Mouse (Mus musculus): Measurements from ENCODE around the gene Fbxl5. TPM values are rescaled to one million over a fixed set of nuclear protein-coding genes. Genes with fewer than 3 reads are reported as not detected.

Fbxl5 gene
- polyA plus RNA-seq, 3 experiments from 2014 or later: 64.3 to 71.7 (median 67.1) TPM

DNA sequence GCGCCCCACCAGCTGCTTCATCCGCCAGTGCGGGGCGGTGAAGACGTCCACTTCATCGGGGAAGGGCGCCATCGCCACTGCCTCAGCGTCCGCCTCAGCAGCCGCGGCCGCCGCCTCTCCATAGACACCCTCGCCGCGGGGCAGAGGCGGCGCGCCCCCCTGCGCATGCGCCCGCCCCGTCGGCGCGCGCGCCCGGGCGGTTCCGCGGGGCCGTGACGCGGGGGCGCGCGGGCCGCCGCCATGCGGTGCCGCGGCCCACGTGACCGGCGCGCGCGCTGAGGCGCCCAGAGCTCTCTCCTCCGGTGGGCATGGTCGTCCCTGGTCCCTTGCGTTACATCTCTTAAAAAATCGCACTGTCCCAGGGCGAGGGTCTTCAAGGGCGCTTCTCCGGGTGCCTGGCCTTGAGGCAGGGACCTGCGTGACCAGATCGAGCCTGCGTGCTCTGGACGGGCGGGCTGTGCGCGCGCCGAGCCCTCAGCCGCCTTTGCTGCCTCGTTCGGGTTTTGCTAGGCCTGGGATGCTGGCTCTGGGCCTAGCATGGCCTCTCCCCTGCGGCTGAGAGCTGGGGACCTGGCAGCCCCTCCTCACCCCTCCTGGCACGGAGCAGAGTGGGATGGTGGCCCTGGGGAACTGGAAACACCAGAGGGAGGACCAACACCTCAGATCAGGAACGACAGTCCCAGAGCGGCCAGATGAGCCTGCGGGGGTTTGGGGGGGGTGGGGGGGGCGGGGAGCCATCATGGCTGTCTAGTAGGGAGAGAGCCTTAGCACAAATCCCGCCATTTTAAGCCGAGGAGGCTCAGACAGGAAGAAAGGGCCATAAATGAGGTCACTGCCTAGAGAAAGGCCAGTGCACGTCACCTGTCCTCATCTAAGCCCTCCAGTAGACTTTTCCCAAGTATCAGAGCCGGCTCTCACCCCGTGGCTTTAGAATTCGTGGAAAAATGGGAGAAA is 39.2 kb downstream of the Fbxl5 start:
- ATAC-seq: peak; percentile 82

DNA sequence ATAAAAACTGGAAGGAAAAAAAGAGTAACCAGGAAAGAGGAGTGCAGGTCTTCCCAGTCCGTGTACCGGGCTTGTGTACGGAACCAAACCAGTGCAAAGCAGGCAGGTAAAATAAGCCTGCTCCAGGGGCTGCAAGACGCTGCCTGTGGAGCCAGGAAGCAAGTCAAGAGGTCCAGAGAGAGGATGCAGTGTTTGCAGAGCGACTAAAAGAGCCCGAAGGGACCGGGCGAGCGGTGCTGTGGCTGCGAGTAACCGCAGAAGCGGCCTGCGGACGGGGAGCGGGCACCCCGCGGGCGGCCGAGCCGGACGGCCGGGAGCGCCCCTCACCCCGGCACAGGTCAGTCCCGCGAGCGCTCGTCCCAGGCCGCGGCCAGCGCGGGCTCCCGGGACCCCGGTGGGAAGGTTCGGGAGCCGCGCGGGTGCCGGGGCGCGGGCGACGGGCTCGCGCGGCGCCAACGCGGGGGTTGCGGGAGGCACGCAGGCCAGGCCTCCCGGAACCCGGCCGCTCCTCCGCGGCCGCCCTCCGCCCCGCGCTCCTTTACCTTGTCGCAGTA is 39.9 kb downstream of the Fbxl5 start:
- peak; percentile 58 for ATAC-seq

DNA sequence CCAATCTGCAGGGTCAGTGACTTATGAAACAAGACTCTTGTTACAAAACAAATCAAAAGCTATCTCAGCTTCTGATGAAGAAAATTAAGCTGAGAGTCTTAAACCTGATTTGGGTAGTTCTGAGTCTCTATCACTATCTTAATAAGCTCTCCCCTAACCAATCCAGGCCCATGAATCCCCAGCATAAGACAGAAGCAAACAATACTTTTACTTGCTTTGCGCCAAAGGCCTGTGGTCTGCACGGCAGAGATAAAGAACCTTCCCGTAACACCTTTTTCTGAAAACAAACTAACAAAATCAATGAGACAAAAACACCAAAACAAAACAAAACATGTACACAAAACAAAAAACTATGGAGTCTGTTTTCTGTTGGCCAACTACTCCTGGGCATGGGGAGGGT is 42.9 kb downstream of the Fbxl5 start:
- no peak for ATAC-seq

DNA sequence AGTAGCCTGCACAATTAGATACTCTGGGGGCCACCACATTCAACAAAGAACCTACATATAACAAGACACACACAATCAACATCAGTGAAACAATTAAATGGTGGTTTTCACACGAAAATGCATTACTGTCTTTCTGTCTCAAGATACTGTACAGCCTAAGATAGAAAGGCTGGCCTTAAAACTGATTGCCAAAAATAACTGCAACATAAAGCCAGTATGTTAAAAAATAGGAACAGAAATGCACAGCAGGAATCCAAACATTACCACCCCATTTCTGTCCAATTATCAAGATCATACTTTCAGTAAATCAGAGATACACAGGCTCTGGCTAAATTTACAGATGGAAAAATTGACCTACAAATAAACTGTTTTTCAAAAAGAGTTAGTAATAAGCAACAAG is 44.4 kb downstream of the Fbxl5 start:
- ATAC-seq: no peak

DNA sequence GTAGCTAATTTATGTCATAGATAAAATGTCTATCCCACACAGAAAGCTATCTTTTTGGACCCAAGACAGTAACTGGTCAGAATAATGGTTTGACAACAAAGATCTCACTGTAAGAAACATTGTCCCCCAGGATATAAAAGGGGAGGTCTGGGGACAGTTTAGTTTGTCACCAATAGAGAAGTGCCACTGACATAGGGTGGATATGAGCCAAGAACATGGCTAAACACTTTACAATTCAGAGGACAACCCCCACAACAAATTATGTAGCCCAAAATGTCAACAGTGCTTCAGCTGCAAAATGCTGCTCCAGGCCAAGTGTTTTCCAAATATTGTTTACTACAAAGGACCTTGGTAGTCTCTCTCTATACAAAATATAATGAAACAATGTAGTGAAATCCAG is 45.0 kb downstream of the Fbxl5 start:
- no peak for ATAC-seq

DNA sequence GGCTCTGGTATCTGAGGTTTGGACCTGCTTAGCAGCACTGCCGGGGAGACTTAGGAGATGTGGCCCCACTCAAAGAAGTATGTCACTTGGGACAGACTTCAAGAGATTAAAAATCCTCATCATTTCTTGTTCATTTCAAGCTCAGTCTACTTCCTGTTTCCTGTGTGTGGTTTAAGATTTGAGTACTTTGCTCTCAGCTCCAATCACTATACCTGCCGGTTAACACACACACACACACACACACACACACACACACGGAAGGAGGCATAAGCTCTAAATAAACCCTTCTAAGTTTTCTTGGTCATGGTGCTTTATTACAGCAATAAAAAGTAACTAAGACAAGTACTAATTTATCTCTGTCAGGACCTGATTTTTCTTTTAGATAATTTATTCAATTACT is 49.9 kb downstream of the Fbxl5 start:
- peak; percentile 97 for ATAC-seq

DNA sequence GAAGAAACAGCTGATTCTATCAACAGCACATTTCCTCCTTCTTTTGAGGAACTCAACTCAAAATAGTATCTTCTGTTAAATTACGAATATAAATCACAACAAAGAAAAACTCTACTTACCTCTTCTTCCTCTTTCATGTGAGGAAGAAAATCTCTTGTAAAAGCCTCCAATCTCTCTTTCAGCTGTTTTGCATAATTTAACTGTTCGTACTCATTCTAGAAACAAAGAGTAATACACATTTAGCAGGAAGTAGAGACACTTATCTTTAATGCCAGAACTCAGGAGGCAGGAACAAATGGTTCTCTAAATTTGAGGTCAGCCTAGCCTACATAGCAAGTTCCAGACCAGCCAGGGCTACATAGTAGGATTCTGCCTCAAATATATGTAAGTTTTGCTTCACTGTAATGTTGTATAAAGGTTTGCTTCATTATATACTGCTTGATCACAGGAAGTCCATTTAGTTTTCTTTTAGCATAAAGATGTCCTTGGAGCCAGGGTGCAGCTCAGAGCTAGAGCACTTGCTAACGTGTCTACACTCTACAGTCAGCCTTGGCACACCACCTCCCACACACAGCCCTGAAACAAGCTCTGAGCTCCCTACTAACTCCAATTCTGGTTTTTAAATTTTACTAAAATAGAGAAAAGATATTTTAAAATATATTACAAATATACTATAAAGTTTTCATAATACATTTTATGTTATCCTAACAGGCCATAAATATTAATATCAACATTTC is 50.7 kb downstream of the Fbxl5 start:
- ATAC-seq: no peak

DNA sequence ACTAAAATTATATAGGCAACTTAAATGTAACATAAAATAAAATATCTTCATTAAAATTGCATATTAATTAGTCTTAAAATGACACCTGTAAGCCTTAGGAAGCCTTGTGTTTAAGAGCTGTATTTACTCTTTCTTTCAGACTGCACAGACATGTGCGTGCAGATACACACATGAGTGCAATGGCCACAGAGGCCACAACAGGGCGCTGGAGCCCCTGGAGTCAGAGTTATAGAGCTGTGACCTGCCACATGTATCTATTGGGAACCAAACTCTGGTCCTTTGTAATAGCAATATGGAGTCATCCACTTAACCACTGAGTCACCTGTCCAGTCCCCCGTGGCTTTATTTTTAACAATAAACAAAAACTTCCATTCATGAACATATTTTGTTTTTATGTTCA is 72.3 kb downstream of the Fbxl5 start:
- ATAC-seq: no peak

DNA sequence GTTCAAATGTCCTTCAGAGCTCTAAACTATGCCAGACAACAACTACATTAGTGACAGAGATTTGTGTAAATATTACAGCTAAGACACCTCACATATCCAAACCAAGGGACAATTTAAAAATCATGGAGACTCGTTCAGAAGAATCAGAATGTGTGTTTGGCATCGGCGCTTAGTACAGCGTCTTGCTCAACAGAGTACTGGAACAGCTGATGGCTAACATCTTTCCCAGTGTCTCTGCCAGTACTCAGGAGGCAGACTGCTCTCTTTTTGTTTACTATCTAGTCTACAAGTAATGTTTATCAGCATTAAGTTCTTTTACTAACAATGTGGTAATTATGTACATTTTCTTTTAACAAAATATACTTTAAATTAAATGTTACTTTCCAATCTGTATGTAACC is 73.4 kb downstream of the Fbxl5 start:
- ATAC-seq: no peak

DNA sequence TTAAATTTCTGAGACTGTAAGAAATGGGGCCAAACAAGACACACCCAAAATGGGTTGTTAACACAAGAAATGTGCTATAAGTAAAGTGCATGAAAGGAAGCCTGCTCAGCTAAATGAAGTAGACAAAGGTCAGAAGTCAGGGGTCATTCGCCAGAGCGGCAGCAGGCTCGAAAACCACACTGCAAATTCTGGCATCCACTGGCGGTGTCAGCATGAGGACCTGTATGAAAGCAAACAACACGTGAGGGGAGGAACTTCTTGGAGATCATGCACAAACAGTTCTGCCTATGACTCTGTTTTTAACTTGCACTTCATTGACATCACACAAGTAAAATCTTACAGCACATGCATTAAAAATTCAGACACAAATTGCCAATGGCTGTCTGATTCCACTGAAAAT is 76.3 kb downstream of the Fbxl5 start:
- ATAC-seq: no peak

DNA sequence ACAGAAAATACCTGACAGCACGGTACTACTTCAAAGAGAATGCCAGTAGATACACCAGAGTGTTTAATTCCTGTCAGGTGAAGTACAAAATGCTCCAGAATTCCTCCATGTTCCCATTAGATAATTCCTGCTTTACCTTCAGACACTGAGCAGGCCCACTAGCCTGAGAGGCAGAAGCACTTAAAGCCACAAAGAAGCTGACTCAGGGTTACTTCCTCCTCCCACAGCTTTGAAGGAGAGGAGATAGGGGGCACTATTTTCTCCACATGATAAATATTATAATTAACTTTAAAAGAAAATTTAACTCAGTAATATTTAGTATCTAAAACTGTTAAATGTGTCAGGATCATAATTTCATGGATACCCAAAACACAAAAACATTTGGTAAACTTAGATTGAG is 77.3 kb downstream of the Fbxl5 start:
- ATAC-seq: no peak

DNA sequence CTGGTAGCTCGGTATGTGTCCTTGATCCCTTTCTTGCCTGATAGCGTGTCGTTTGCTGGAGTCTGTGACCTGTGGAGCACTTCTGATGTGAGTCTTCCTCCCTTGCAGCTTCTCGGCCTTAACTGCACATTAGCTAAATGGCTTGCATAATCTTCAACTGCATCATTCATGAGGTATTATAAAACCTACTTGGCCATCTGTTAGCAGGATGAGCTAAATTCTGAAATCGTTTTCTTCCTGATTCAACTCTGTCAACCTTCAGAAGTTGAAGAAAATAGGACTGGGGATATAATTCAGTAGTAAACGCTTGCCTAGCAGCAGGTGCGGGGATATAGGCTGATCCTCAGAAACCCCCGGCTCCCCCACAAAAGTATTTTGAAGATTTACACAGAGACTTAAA is 89.1 kb downstream of the Fbxl5 start:
- ATAC-seq: no peak

DNA sequence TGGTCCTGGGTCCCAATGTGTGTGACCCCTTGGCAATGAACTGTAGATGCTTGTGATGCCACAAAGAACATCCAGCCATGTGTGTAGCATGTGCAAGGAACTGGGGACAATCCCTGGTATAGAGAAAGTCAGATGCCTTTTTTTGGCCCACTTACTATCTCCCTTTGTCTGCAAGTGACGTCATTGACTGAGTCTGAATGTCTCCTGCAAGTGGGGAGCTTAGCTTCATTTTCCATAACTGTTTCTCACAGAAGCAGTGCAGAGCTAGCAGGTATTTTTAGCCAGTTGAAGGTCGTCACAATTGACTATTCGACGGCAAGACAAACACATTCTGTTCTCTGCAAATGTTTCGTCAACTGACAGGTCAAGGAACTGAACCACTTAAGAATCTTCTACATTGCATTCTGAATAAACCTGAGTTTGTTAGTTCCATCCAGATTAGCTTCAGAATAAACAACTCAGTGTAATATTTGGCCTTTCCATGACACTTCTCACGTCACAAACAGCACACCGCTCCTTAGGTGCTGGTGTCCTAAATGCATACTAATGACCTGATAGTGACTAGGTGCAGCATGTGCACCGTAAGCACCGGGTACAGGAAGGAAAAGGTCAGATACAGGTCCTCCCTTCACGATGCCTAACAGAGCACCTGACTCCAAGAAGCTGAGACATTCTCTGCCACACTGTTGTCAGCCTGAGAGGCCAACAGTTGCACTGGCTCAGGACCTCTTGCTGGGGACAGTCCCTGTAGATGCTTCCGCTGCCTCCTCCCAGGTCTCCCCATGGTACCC is 92.9 kb downstream of the Fbxl5 start:
- ATAC-seq: peak; percentile 82

DNA sequence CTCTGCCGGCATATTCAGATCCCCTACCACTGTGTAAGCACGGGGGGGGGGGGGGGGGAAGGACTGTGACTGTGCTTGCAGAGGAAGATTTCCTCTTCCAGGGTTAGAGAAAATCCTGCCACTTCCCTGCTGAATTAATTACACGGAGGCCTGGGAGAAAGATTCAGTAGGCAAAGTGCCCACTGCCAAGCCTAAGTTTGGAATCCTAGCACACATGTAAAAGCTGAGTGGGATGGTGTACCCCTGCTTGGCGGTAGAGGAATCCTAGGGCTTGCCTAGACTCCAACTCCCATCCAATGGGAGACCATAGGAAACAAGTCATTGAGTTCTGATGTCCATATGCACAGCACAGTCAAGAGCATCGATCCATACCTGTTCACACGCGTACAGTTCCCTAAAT is 97.6 kb downstream of the Fbxl5 start:
- no peak for ATAC-seq

DNA sequence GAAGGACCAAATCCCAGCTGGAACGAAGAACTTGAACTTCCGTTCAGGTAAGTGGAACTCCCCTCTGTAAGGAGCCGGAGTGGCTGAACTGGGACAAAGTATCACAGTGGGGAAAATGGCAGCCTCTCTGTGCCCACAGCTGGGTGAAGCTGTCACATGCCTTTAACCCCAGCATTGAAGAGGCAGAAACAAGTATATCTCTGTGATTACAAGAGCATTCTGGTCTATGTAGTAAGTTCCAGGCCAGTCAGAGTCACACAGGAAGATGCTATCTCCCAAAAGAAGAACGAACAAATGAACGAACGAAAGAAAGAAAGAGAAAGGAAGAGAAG is 99.0 kb downstream of the Fbxl5 start:
- ATAC-seq: peak; percentile 59

DNA sequence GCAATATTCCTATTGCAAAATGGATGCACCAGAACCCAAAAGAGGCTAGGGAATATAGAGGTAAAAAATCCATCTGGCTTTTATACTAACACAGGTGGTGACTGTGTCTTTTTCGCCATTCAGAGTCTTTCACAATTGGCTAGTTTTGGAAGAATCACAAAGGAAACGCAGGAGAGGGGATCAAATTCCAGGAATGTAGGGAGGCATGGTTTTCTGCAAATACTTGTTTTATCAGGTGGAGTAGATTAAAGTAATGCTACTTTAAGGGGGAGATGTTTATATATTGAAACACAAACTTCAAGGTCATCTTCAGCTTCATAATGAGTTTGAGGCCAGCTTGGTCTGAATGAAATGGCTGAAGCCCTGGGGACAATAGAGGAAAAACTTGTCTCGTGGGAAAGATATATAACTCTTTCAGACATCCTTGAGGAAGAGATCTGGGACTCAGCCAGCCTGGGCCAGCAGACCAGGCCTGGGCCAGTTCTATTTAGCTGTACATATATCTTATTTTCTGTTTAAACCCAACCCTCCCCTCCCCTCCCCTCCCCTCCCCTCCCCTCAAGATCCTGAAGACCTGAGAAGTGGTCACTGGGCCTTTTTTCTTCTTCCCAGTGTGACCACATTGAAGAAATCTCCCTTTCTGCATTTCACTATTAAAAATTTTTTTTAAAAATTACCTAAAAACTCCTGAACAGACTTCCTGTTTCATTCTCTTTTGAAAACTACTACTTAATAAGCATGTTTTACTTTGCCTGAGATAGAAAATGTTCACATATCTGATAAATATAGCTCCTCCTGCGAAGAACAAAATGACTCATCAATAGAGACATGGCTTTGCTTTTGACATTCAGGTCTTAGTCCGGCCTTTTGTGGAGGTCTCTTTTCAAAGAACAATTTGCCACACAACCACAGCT is 99.6 kb downstream of the Fbxl5 start:
- ATAC-seq: peak; percentile 56

DNA sequence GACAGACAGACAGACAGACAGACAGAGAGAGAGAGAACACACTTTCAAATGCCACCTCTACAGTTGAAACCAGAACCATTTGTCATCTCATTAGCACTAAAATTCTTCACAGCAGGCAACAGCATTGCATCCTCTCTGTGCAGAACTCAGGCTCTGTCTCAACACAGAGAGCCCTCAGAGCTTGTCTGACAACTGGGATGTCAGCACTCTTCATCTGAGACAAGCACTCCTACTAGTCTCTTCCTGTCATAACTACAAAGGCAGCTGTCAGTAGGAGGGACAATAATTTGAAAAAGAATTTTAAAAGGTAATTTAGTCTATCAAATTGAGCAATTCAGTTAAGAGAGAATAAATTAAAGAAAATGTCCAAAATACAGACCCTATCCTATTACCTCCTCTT is 122.2 kb downstream of the Fbxl5 start:
- no peak for ATAC-seq

DNA sequence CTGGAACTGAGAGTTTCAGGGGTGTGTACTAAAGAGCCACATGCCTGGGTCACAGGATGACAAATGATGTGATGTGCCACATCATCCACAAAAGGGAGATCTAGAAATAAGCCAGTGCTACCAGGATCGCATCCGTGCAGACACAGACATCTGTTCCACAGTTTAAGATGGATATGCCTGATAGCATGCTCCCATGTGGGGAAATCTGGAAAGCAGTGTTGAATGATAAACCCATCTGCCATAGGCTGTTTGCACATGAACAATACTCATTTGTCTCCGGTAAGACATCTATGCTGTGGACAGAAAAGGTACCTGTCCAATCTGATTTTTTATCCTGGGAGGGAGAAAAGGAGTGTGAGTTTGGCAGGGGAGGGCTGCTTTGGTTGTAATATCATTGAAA is 124.3 kb downstream of the Fbxl5 start:
- no peak for ATAC-seq
